ENCODE assay signal across 12 mouse cellular contexts in genomic region chr14:75900793-75901499, GRCm38 (mm10). TPM values are rescaled to one million over a fixed set of nuclear protein-coding genes. Genes with fewer than 3 reads are reported as not detected.
DNase-seq lines count a peak whose midpoint lies in the region; ATAC-seq and TF ChIP-seq lines count a peak whose summit lies in the region.
"Had no signal": no experiment of that assay in that cellular context is flagged by ENCODE, and none has a peak within 500 bp of the region (broad histone marks: within the 10 kb centered on the region; RNA-seq: fewer than 3 reads in every experiment).

No protein-coding gene starts in this region.

- DNase-seq in kidney, postnatal 25 days = no peak
- DNase-seq in embryonic facial prominence, embryonic 14.5 days (ENCODE audit: low spot score) = peak; percentile 27
- DNase-seq in hindbrain, postnatal 0 days (ENCODE audit: low spot score) = no peak
- DNase-seq in lung, adult 18-20 months = no peak
- no peak for DNase-seq in adrenal gland, postnatal 4 days (ENCODE audit: low spot score in 2 of 2)
- no peak for DNase-seq in layer of hippocampus, adult 18-20 months (ENCODE audit: low spot score in 2 of 2)
- DNase-seq: adrenal gland, postnatal 10 days; heart, postnatal 10 days; lung, postnatal 36 days had no signal

- H3K4me2 ChIP-seq in kidney, embryonic 16.5 days (replicated peaks; ENCODE audit: low read depth, low read length) = no peak overlapping the region
- no peak overlapping the region for H3K4me2 ChIP-seq in embryonic facial prominence, embryonic 14.5 days (ENCODE audit: low read depth, low read length)
- H3K4me2 ChIP-seq in hindbrain, postnatal 0 days (ENCODE audit: low read depth, low read length) = no peak overlapping the region
- no peak overlapping the region for H3K4me2 ChIP-seq in neural tube, embryonic 13.5 days

- H3K9me3 ChIP-seq in kidney, embryonic 16.5 days (ENCODE audit: low read length) = no peaks in the 10 kb centered on the region
- H3K9me3 ChIP-seq in embryonic facial prominence, embryonic 14.5 days (ENCODE audit: control insufficient read depth, low read length) = no peaks in the 10 kb centered on the region
- H3K9me3 ChIP-seq in hindbrain, postnatal 0 days (ENCODE audit: low read length) = no peaks in the 10 kb centered on the region
- H3K9me3 ChIP-seq in neural tube, embryonic 13.5 days = no peaks in the 10 kb centered on the region

- H3K27ac ChIP-seq in kidney, embryonic 16.5 days (ENCODE audit: low read length) = peak overlapping the region; percentile 68
- no peak overlapping the region for H3K27ac ChIP-seq in embryonic facial prominence, embryonic 14.5 days (replicated peaks; ENCODE audit: low read depth, low read length)
- H3K27ac ChIP-seq in hindbrain, postnatal 0 days = peak overlapping the region; percentile 48; the same call in 1 of the 2 replicates
- peak overlapping the region; percentile 81 for H3K27ac ChIP-seq in neural tube, embryonic 13.5 days (replicated peaks)

- WGBS in kidney, embryonic 16.5 days = 61% methylated on average over 5 of the region's 5 CpGs
- 45% methylated on average over 5 of the region's 5 CpGs for whole genome bisulfite sequencing in embryonic facial prominence, embryonic 14.5 days
- WGBS in hindbrain, postnatal 0 days = 50% methylated on average over 5 of the region's 5 CpGs
- WGBS in neural tube, embryonic 13.5 days = 56% methylated on average over 5 of the region's 5 CpGs

- no peak; the same call in 1 of the 2 replicates for ATAC-seq in kidney, embryonic 16.5 days (ENCODE audit: low FRiP score, low TSS enrichment)
- ATAC-seq in embryonic facial prominence, embryonic 14.5 days (ENCODE audit: low read depth) = peak; percentile 49; the same call in 1 of the 2 replicates
- ATAC-seq in hindbrain, postnatal 0 days = no peak
- peak; percentile 43; the same call in 1 of the 2 replicates for ATAC-seq in neural tube, embryonic 13.5 days (ENCODE audit: low read depth)

- peaks cover 10% of the 10 kb centered on the region; the same call in 1 of the 2 replicates for H3K4me1 ChIP-seq in kidney, embryonic 16.5 days (ENCODE audit: insufficient read depth, low read length)
- 0 out of 2 replicates have a peak, but pooled peaks cover 4% of the 10 kb centered on the region for H3K4me1 ChIP-seq in embryonic facial prominence, embryonic 14.5 days (ENCODE audit: control insufficient read depth, insufficient read depth, low read length)
- H3K4me1 ChIP-seq in hindbrain, postnatal 0 days (ENCODE audit: insufficient read depth, low read length) = no peaks in the 10 kb centered on the region
- H3K4me1 ChIP-seq in neural tube, embryonic 13.5 days (replicated peaks) = peaks cover 12% of the 10 kb centered on the region

- TF ChIP-seq CTCF in hindbrain, postnatal 0 days (IDR thresholded peaks at IDR 0.05; ENCODE audit: low read depth) = no peak

- H3K4me3 ChIP-seq in kidney, embryonic 16.5 days (ENCODE audit: low read length) = no peak overlapping the region
- no peak overlapping the region for H3K4me3 ChIP-seq in embryonic facial prominence, embryonic 14.5 days (ENCODE audit: low read depth, low read length)
- no peak overlapping the region for H3K4me3 ChIP-seq in hindbrain, postnatal 0 days (ENCODE audit: low read length)
- H3K4me3 ChIP-seq in neural tube, embryonic 13.5 days = no peak overlapping the region

- H3K36me3 ChIP-seq in kidney, embryonic 16.5 days (ENCODE audit: insufficient read depth, low read length) = peaks cover 12% of the 10 kb centered on the region
- H3K36me3 ChIP-seq in embryonic facial prominence, embryonic 14.5 days (ENCODE audit: control insufficient read depth, insufficient read depth, low read length) = peaks cover 21% of the 10 kb centered on the region
- no peaks in the 10 kb centered on the region for H3K36me3 ChIP-seq in hindbrain, postnatal 0 days (ENCODE audit: insufficient read depth, low read length)
- H3K36me3 ChIP-seq in neural tube, embryonic 13.5 days = peaks cover 29% of the 10 kb centered on the region

- no peak overlapping the region for H3K9ac ChIP-seq in kidney, embryonic 16.5 days (replicated peaks; ENCODE audit: low read length)
- no peak overlapping the region for H3K9ac ChIP-seq in embryonic facial prominence, embryonic 14.5 days (ENCODE audit: low read depth, low read length)
- no peak overlapping the region for H3K9ac ChIP-seq in hindbrain, postnatal 0 days (replicated peaks; ENCODE audit: low read length)
- no peak overlapping the region; the same call in 1 of the 2 replicates for H3K9ac ChIP-seq in neural tube, embryonic 13.5 days

- H3K27me3 ChIP-seq in kidney, embryonic 16.5 days (ENCODE audit: insufficient read depth, low read length) = no peaks in the 10 kb centered on the region
- H3K27me3 ChIP-seq in embryonic facial prominence, embryonic 14.5 days (replicated peaks; ENCODE audit: control insufficient read depth, insufficient read depth, low read length) = no peaks in the 10 kb centered on the region
- H3K27me3 ChIP-seq in hindbrain, postnatal 0 days (ENCODE audit: insufficient read depth, low read length) = no peaks in the 10 kb centered on the region
- H3K27me3 ChIP-seq in neural tube, embryonic 13.5 days = no peaks in the 10 kb centered on the region

RNA-seq across cellular contexts. Expression of gene Kctd4, which starts 53.9 kb away (rescaled TPM):
- polyA plus RNA-seq in kidney, embryonic 16.5 days (2015; fragmentation: Nextera tagmentation; extraction: Ambion mirVana) = 0.27 and 0.41 TPM in 2 replicates
- polyA plus RNA-seq in embryonic facial prominence, embryonic 14.5 days (2014; fragmentation: Nextera tagmentation; extraction: Ambion mirVana) = 0.82 and 1.9 TPM in 2 replicates
- 3.8 and 5.0 TPM in 2 replicates for total RNA-seq in hindbrain, postnatal 0 days (2014; rRNA removed)
- polyA plus RNA-seq in hindbrain, postnatal 0 days (2015; fragmentation: Nextera tagmentation; extraction: Ambion mirVana) = 6.0 and 7.0 TPM in 2 replicates
- 6.5 and 7.0 TPM in 2 replicates for polyA plus RNA-seq in neural tube, embryonic 13.5 days (2015; fragmentation: Nextera tagmentation; extraction: Ambion mirVana)
- total RNA-seq in adrenal gland, postnatal 4 days (2021) = not detected
- 10 to 100 TPM; 55.5 to 59.9 TPM for total RNA-seq in layer of hippocampus, adult 18-20 months (2021)
- total RNA-seq: adrenal gland, postnatal 10 days; heart, postnatal 10 days had no signal
- polyA plus RNA-seq: urinary bladder, adult 2 months had no signal

RNA-seq across cellular contexts. Expression of gene Tpt1, which starts 56.1 kb away (rescaled TPM):
- 868 and 911 TPM in 2 replicates for polyA plus RNA-seq in kidney, embryonic 16.5 days (2015; fragmentation: Nextera tagmentation; extraction: Ambion mirVana)
- 1,262 and 1,432 TPM in 2 replicates for polyA plus RNA-seq in embryonic facial prominence, embryonic 14.5 days (2014; fragmentation: Nextera tagmentation; extraction: Ambion mirVana)
- 377 and 433 TPM in 2 replicates for total RNA-seq in hindbrain, postnatal 0 days (2014; rRNA removed)
- 731 and 750 TPM in 2 replicates for polyA plus RNA-seq in hindbrain, postnatal 0 days (2015; fragmentation: Nextera tagmentation; extraction: Ambion mirVana)
- polyA plus RNA-seq in neural tube, embryonic 13.5 days (2015; fragmentation: Nextera tagmentation; extraction: Ambion mirVana) = 917 and 951 TPM in 2 replicates
- 1,000 to 10,000 TPM; 3,227 to 3,375 TPM for total RNA-seq in adrenal gland, postnatal 4 days (2021)
- total RNA-seq in layer of hippocampus, adult 18-20 months (2021) = 100 to 1,000 TPM; 912 to 940 TPM

Comparison
In these comparisons a context has a peak if more than half of its experiments do, and no peak if none do; other contexts are left out.
1. ATAC-seq: peak in embryonic facial prominence, embryonic 14.5 days (single experiment) and neural tube, embryonic 13.5 days (single experiment); none in kidney, embryonic 16.5 days (single experiment) and hindbrain, postnatal 0 days (single experiment).